Mouse (Mus musculus) kidney, postnatal 14 days (tissue): ENCODE data around the gene Plekhs1.

Experiments
- DNase-seq: peaks from one replicate; pipeline ENCODE4 v3.0.0; 2022; ENCODE audit warnings: mixed read lengths

The Plekhs1 gene

DNA sequence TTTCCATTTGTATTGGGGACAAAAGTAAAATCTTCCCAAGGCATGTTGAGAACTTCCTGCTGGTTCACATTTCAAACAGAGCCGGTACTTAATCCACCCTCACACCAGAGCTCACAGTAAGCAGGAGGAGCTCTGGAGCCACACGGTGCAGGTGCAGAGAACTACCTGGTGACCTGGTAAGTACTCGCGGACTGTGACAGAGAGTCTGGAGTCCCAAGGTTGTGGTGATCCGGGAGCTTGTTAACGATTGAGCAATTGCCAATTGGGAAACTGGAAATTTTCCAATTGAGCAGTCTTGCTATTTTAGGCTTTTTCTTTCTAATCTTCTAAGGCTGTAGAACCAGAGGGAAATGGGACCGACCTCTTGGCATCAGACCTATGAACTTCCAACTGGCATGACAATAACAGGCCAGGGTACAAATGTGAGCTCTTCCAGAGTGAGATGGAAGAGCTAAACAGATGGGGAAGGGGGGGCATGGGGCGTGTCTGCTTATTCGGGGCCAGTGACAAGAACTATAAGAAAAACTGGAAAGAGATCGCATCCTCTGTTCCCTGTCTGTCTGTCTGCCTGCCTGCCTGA is at the start of gene Plekhs1:
Gene Plekhs1, plus strand, starts transcription at position 119 of the 580 bp plus-strand sequence.
- DNase-seq, result peak; percentile 56

- peak; percentile 38 for DNase-seq
Measured at GRCm38 (mm10) chr19:56418404-56418803, 43.0 kb upstream of the Plekhs1 start.

GRCm38 (mm10) chr19:56419452-56419851 is 42.0 kb upstream of the Plekhs1 start:
- no peak for DNase-seq

GRCm38 (mm10) chr19:56420345-56420744 is 41.1 kb upstream of the Plekhs1 start:
- DNase-seq, result no peak

GRCm38 (mm10) chr19:56422476-56423338 is 38.7 kb upstream of the Plekhs1 start:
- DNase-seq, result peak; percentile 92

DNA sequence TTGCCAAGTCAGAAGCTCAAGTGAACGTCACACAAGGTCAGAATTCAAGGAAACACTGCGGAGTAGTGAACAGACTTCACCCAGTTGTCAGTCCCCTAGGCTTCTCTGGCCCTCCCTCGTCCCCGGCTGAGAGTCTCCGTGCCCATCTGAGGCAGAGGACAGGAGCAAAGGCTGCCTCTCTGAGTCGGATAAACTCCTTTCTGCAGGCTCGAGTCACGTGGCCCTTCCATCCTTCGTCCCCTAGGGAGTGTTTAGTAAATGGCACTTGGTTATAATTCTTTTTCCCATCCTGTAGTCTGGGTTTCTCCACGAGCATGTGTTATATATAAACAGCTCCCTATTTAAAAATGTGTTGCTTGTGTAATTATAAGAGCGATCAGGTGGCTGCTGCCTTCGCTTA is 38.1 kb upstream of the Plekhs1 start:
- DNase-seq, result peak; percentile 45

DNA sequence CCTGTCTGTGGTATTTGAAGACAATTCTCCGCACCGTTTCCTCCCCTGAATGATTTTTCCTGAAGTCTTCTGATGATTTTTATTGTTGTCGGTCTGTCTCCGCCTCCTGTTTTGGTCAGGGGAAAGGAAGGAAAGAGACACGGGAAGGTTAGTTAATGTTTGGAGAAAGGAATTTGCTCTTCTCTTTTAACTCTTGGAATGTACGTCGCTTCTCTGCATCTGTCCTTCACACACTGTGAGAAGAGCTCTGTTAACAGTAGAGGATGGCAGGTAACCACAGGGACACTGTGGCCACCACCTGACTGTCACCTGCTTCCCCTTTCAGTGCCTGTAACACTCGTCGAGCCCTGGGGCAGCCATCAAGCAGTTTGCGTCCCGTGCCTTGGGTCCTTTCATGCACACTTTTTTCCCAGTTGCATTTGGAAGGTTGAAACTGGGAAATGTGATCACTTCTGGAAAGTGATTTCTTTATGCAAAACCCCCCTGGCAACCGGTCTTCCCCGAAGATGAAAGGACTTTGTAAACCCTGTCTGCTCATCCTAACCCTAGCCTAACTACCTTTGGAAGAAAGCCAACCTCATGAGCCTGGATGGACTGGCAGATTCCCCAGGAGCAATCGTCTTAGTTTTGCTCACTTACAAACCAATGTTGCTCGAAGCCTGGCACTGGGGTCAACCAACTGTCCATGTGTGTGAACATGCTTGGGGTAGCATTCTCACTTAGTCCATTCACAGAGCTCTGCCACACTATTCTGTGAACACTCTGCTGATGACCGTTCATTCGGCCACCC is 36.6 kb upstream of the Plekhs1 start:
- peak; percentile 44 for DNase-seq

GRCm38 (mm10) chr19:56425492-56425891 is 35.9 kb upstream of the Plekhs1 start:
- peak; percentile 48 for DNase-seq

DNA sequence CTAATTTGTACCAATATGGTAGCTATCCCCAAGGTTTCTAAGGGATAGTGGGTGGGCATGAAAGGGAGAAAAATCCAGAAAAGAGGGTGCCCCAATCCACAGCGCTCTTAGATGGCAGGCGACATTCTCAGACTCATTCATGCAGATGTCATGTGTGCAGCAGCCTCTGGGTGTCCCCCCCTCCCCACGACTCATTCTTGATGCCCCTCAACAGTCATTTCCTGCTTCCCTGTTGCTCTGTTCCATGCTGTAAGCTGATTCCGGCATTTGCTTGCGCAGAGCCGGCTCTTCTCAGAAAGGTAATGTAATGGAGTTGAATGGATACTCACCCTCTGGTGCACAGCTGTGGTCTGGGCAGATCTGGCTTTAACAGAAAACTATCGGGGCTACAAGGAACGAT is 31.1 kb upstream of the Plekhs1 start:
- no peak for DNase-seq

DNA sequence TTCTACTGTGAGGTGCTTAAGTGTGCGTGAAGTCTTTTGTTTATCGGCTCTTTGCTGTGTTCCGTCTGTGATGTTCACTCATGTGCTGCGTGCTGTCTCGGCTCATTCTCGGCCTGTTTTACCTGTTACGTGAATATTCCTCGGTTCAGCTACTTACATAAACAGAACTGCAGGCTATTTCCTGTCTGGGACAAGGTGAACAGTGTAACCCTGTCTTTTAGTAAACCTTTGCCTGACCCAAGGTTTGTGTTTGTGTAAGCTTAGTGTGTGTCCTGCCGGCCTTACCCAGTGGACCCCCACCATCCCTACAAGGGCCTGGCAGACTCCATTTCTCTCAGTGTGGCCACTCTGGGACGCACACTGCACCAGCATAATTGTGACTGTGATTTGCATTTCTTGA is 28.7 kb upstream of the Plekhs1 start:
- DNase-seq, result no peak

DNA sequence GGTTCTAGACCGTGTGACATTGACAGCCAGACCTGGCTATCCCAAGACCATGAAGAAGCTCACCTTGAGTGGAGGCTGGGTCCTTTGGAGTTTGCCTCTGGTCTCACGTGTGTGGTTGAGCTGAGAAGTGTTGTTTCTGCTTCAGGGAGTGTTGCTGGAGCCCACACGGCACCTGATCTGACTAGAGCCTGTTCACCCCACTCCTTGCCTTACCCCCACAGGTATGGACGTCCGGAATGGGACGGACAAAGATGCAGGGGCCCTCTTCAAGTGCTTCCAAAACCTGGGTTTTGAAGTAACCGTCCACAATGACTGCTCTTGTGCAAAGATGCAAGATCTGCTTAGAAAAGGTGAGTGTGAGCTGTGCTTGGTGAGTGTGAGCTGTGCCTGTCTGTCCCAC is 27.9 kb upstream of the Plekhs1 start:
- DNase-seq, result no peak

GRCm38 (mm10) chr19:56436380-56436779 is 25.1 kb upstream of the Plekhs1 start:
- no peak for DNase-seq

DNA sequence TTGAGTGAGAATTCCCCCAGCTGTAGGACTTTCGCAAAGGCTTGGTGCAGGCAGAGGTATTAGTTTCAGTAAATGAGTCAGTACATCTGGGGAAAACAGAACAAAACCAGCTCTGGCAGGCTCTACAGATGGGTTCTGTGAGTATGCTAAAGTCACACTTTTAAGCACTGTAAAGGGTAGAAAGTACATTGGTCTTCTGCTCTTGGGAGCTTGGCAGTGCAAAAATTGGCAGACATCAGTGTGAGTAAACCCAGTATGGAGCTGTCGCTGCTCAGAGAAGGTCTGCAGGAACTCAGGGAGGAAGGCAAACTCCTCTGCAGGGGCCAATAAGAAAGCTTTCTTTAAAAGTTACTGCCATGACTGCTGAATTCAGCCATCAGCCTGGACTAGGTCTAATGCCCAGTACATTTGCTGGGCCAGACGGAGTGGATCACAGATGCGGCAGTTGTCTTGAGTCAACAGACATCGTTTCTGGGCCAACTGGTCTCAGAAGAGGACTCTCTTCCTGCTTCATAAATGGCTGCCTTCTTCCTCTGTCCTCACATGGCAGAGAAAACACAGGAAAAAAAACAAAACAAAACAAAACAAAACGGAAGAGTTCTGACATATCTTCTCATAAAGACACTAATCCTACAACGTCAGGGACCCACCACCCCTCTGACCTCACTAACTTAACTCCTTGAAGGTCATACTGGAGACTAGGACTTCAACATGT is 22.9 kb upstream of the Plekhs1 start:
- peak; percentile 51 for DNase-seq

- no peak for DNase-seq
Measured at GRCm38 (mm10) chr19:56439072-56439434, 22.4 kb upstream of the Plekhs1 start.

DNA sequence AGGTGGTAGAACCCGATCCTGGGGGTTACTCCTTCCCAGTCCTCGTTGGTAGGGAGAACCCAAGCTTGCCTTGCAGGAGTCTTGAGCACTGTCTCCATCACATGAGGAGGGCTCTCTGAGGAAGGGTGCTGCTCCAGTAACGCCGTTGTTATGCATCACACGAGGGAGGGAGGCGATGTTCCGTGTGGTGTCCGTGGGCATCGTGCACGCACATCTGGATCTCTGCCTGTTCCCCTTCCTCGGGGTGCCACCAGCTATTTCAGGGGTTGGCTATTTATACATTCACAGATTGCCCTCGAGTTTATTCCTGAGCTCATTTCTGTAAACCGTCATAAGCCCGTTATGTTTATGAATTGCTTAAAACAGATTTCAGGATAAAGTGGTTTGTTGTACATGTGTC is 18.0 kb upstream of the Plekhs1 start:
- DNase-seq, result no peak

DNA sequence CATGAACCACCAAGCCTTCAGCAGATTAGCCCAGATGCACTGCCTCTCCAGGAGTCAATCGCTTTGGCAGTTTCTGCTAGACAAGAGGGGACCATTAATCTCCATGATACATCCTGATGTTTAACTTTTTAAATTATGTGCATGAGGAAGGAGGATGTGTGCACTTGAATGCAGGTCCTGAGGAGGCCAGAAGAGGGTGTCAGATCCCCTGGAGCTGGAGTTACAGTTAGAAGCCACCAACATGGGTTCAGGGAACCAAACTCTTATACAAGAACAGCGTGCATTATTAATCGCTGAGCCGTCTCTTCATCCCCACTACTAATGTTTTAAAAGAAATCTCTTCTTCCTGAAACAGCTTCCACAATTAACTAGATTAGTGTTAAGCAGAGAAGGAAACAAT is 12.7 kb upstream of the Plekhs1 start:
- no peak for DNase-seq

DNA sequence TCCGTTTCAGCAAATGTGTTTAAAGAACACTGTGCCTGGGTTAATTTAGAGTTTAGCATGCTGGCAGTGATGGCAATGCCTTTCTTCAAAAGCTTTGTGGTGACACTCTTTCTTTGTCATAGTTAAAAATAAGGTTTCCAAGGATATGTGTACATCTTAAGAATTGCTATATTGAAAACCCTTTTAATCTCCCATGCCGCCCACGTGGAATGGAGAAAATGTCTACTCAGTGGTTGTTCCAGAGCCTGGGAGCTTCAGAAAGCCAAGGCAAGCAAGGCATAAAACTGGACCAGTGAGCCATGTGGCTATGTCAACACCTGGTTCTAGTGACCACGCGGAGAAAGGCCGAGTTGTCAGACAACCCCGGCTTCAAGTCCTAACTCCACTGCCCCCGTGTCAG is 11.9 kb upstream of the Plekhs1 start:
- no peak for DNase-seq

GRCm38 (mm10) chr19:56450892-56451291 is 10.5 kb upstream of the Plekhs1 start:
- DNase-seq, result no peak

- no peak for DNase-seq
Measured at GRCm38 (mm10) chr19:56451867-56452266, 9.6 kb upstream of the Plekhs1 start.

- DNase-seq, result no peak
Measured at GRCm38 (mm10) chr19:56452421-56452820, 9.0 kb upstream of the Plekhs1 start.

DNA sequence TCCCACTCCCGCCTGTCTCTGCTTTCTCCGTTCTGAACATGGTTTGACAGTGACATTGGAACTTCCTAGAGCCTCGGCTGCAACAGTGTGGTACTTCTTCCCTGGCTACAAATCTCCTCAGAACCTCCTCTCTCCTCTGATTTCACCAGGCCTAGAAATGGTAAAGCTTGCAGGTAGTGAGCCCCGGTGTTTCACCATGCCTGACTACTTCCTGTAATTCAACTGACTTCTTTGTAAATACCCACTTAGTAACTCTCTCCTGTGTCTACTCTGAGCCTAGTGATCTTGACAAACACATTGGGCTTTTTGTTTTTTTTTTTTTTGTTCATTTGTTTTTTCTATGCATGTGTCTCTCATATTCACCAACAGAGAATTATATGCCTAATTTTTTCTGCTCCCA is 6.6 kb upstream of the Plekhs1 start:
- no peak for DNase-seq

DNA sequence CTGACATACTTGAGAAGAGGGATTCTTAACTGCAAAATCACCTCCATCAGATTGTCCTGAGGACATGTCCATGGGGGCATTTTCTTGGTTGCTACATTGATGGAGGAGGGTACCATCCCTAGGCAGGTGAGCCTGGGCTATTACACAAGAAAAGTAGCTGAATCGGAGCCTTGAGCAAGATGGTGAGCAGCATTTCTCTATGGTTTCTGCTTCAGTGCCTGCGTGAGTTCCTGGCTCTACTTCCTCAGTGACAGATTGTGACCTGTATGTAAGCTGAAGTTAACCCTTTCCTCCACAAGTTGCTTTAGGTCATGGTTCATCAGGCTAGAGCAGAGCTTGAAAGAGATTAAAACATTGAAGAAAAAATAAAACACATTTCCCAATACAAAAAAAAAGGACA is 6.1 kb upstream of the Plekhs1 start:
- no peak for DNase-seq

DNA sequence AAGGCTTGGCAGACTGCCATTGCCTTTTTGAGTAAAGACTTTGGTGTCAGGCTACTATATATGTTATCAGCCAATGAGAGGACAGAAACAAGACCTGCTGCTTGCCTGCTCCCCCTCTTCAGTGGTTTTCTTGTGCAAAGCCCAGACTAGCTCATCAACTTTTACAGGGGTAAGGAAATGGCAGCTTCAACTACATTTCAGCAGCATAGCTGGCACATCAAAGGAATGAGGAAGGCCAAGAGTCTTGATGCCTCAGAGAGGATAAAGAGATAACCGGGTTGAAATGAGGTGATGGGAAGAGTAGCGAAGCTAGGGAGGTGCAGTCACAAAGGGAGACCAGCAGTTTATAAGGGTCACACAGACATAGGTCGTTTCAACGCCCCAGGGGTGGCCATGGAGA is 3.9 kb upstream of the Plekhs1 start:
- DNase-seq, result no peak
